8 mouse cellular contexts compared by ENCODE assay signal in the genomic region with DNA sequence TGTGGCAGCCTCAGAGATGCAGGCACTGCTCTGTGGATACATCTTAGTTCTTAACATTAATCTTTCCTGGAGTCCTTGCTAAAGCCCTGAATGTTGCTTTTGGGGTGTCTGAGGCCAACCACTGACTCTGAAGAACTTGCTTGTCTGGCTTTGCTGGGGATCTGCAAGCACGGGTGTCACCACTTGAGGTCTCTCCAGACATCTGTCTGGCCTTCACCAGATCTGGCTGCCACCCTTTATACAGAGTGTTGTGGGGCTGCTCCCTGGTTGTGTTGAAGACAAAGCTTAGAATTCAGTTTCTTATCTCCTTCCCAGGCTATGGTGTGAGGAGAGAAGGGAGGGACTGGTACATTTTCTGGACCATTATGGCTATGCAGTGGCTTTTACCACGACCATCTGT. TPM values are rescaled to one million over a fixed set of nuclear protein-coding genes. Genes with fewer than 3 reads are reported as not detected.
A peak's percentile ranks its signal among the peaks of the same experiment; 100 is the strongest.
DNase-seq lines count a peak whose midpoint lies in the region; ATAC-seq and TF ChIP-seq lines count a peak whose summit lies in the region.

No protein-coding gene starts in this region.

- no peak overlapping the region for H3K27ac ChIP-seq in intestine, postnatal 0 days (ENCODE audit: low read depth, low read length)
- H3K27ac ChIP-seq in intestine, embryonic 16.5 days (ENCODE audit: low read length) = no peak overlapping the region
- no peak overlapping the region for H3K27ac ChIP-seq in lung, embryonic 16.5 days (ENCODE audit: low read length)
- H3K27ac ChIP-seq in embryonic facial prominence, embryonic 10.5 days (replicated peaks) = no peak overlapping the region

- no peaks in the 10 kb centered on the region for H3K27me3 ChIP-seq in intestine, postnatal 0 days (replicated peaks; ENCODE audit: control insufficient read depth, insufficient read depth, low read length)
- no peaks in the 10 kb centered on the region for H3K27me3 ChIP-seq in intestine, embryonic 16.5 days (replicated peaks; ENCODE audit: control insufficient read depth, insufficient read depth, low read length)
- H3K27me3 ChIP-seq in lung, embryonic 16.5 days (ENCODE audit: control insufficient read depth, insufficient read depth, low read depth, low read length) = no peaks in the 10 kb centered on the region
- no peaks in the 10 kb centered on the region for H3K27me3 ChIP-seq in embryonic facial prominence, embryonic 10.5 days (replicated peaks; ENCODE audit: low read depth, poor library complexity, severe bottlenecking)

- TF ChIP-seq CTCF in intestine, postnatal 0 days (IDR thresholded peaks at IDR 0.05; ENCODE audit: low read depth) = peak; percentile 65

- H3K9ac ChIP-seq in intestine, postnatal 0 days (ENCODE audit: low read depth, low read length) = no peak overlapping the region
- no peak overlapping the region for H3K9ac ChIP-seq in intestine, embryonic 16.5 days (ENCODE audit: low read depth, low read length)
- H3K9ac ChIP-seq in lung, embryonic 16.5 days (ENCODE audit: low read length) = no peak overlapping the region

- peaks cover 18% of the 10 kb centered on the region; the same call in 1 of the 2 replicates for H3K36me3 ChIP-seq in intestine, postnatal 0 days (ENCODE audit: control insufficient read depth, insufficient read depth)
- peaks cover 4% of the 10 kb centered on the region for H3K36me3 ChIP-seq in intestine, embryonic 16.5 days (ENCODE audit: control insufficient read depth, insufficient read depth, low read length)
- H3K36me3 ChIP-seq in lung, embryonic 16.5 days (ENCODE audit: control insufficient read depth, insufficient read depth, low read length) = no peaks in the 10 kb centered on the region
- no peaks in the 10 kb centered on the region for H3K36me3 ChIP-seq in embryonic facial prominence, embryonic 10.5 days (replicated peaks)

- no peaks in the 10 kb centered on the region for H3K4me1 ChIP-seq in intestine, postnatal 0 days (replicated peaks; ENCODE audit: control insufficient read depth, insufficient read depth, low read length)
- H3K4me1 ChIP-seq in intestine, embryonic 16.5 days (ENCODE audit: control insufficient read depth, insufficient read depth, low read length) = no peaks in the 10 kb centered on the region
- H3K4me1 ChIP-seq in lung, embryonic 16.5 days (replicated peaks; ENCODE audit: control insufficient read depth, insufficient read depth, low read length) = no peaks in the 10 kb centered on the region
- peaks cover 5% of the 10 kb centered on the region for H3K4me1 ChIP-seq in embryonic facial prominence, embryonic 10.5 days

- ATAC-seq in intestine, postnatal 0 days = no peak
- no peak for ATAC-seq in intestine, embryonic 16.5 days
- ATAC-seq in lung, embryonic 16.5 days (ENCODE audit: low read depth) = peak; percentile 64

- 15% methylated on average over 2 of the region's 2 CpGs for WGBS in intestine, postnatal 0 days
- WGBS in intestine, embryonic 16.5 days = 48% methylated on average over 2 of the region's 2 CpGs
- WGBS in lung, embryonic 16.5 days = 22% methylated on average over 2 of the region's 2 CpGs
- WGBS in embryonic facial prominence, embryonic 10.5 days = 72% methylated on average over 2 of the region's 2 CpGs

- peak; percentile 14 for DNase-seq in A20 (ENCODE audit: low read depth, low spot score)
- peak; percentile 48 for DNase-seq in adrenal gland, postnatal 14 days
- DNase-seq in embryonic facial prominence, embryonic 10.5 days (ENCODE audit: low spot score) = no peak
- no peak for DNase-seq in urinary bladder, adult 2 months (ENCODE audit: low spot score)
- DNase-seq in layer of hippocampus, postnatal 14 days (ENCODE audit: low spot score in 2 of 2) = no peak

- H3K4me3 ChIP-seq in intestine, postnatal 0 days (ENCODE audit: low read depth, low read length) = no peak overlapping the region
- H3K4me3 ChIP-seq in intestine, embryonic 16.5 days (ENCODE audit: low read length) = no peak overlapping the region
- no peak overlapping the region for H3K4me3 ChIP-seq in lung, embryonic 16.5 days (ENCODE audit: low read length)
- H3K4me3 ChIP-seq in embryonic facial prominence, embryonic 10.5 days = no peak overlapping the region

- no peaks in the 10 kb centered on the region for H3K9me3 ChIP-seq in intestine, postnatal 0 days (ENCODE audit: control insufficient read depth)
- H3K9me3 ChIP-seq in intestine, embryonic 16.5 days (ENCODE audit: control insufficient read depth, low read length) = peaks cover 8% of the 10 kb centered on the region; the same call in 1 of the 2 replicates
- peaks cover 7% of the 10 kb centered on the region; the same call in 1 of the 2 replicates for H3K9me3 ChIP-seq in lung, embryonic 16.5 days (ENCODE audit: control insufficient read depth, low read length)
- H3K9me3 ChIP-seq in embryonic facial prominence, embryonic 10.5 days = peaks cover 6% of the 10 kb centered on the region

- H3K4me2 ChIP-seq in intestine, postnatal 0 days (replicated peaks; ENCODE audit: low read depth) = no peak overlapping the region
- H3K4me2 ChIP-seq in intestine, embryonic 16.5 days (ENCODE audit: low read depth, low read length) = no peak overlapping the region
- H3K4me2 ChIP-seq in lung, embryonic 16.5 days (ENCODE audit: low read depth, low read length) = no peak overlapping the region

RNA-seq across cellular contexts. Expression of gene Oit3, which starts 52.5 kb away (rescaled TPM):
- 0.31 and 0.54 TPM in 2 replicates for polyA plus RNA-seq in intestine, postnatal 0 days (2015; fragmentation: Nextera tagmentation; extraction: Ambion mirVana)
- 2.1 and 2.3 TPM in 2 replicates for polyA plus RNA-seq in intestine, embryonic 16.5 days (2015; fragmentation: Nextera tagmentation; extraction: Ambion mirVana)
- 5.9 and 6.9 TPM in 2 replicates for total RNA-seq in adrenal gland, postnatal 14 days (2021)
- 2.8 TPM in 2 replicates for polyA plus RNA-seq in lung, embryonic 16.5 days (2015; fragmentation: Nextera tagmentation; extraction: Ambion mirVana)
- 0.64 and 0.82 TPM in 2 replicates for polyA plus RNA-seq in embryonic facial prominence, embryonic 10.5 days (2016; fragmentation: Nextera tagmentation; extraction: Ambion mirVana)
- 0.19 and 0.40 TPM in 2 replicates for polyA plus RNA-seq in urinary bladder, adult 2 months (2012; rRNA removed)
- under 1 TPM; 0.14 to 0.30 TPM for total RNA-seq in layer of hippocampus, postnatal 14 days (2021)

Comparison
In these comparisons a context has a peak if more than half of its experiments do, and no peak if none do; other contexts are left out.
1. DNase-seq: peak in A20 (single experiment) and adrenal gland, postnatal 14 days (single experiment); none in embryonic facial prominence, embryonic 10.5 days (single experiment), urinary bladder, adult 2 months (single experiment) and layer of hippocampus, postnatal 14 days (0 of 2).